Mouse (Mus musculus) gastrocnemius, adult 18-20 months (tissue): Measurements from ENCODE around the gene Ldlrad2. TPM values are rescaled to one million over a fixed set of nuclear protein-coding genes. Genes with fewer than 3 reads are reported as not detected.
A peak's percentile ranks its signal among the peaks of the same experiment; 100 is the strongest.
"Not testable (repeated sequence)": the region's sequence is repeated elsewhere in the genome, so short reads cannot be mapped to it uniquely, and the experiment has no call there.

Source experiments
- DNase-seq: peaks from one replicate; pipeline ENCODE4 v3.0.0; 2021; ENCODE audit warnings: low spot score
- long read RNA-seq, 2 experiments: library from polyadenylated mRNA; stranded (forward); transcript quantifications; one replicate each; pipeline ENCODE4 v2.0.0; 2021
- total RNA-seq, 2 experiments: library from RNA; stranded (reverse); gene quantifications; 2 replicates each; pipeline ENCODE4 v1.2.3; 2021

Ldlrad2 gene
- not detected for total RNA-seq
- long read RNA-seq, experiment 1 = 0 reads
- long read RNA-seq, experiment 2 = 0 reads

DNA sequence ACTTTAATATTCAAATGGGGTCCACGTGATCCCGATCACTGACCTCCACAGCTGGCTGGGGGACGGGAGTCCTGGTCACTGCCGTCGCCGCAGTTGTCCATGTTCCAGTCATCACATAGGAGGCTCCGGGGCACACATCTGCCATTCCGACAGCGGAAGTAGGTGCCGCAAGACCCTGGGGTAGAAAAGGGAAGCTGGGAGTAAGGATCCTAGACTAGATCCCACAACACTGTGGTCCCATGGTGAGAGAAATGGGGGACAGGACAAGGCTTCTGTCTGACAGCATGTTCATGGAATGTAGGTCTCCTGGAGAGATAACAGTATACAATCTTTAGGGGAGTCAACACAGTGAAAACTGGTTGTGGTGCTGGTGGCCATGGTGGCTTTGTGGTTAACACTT, at the start of gene Ldlrad2:
Ldlrad2 (minus strand) TSS at position 101 of the 400 bp plus-strand sequence.
- no peak for DNase-seq

DNA sequence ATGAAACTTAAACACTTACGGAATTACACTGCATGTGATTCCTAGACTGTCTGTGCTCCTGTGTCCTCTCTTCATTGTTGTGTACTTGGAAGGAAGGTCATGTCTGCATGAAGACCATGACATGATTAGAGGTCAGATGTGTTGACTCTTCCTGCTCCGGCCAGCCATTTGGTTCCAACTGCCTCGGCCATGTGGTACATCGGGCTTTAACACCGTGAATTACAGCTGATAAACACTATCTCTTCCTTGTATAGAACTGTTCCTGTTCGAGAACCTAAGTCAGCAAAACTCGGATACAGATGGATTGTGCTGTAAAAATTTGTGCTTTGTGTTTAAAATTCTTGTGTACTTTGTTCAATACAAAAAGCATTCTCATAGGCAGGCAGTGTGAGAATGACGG, 48.5 kb upstream of the Ldlrad2 start:
- DNase-seq = no peak

- DNase-seq = no peak
Measured at GRCm38 (mm10) chr4:137610256-137610655, 35.9 kb upstream of the Ldlrad2 start.

GRCm38 (mm10) chr4:137609702-137610101, 35.3 kb upstream of the Ldlrad2 start:
- no peak for DNase-seq

- DNase-seq = no peak
Measured at GRCm38 (mm10) chr4:137609281-137609680, 34.9 kb upstream of the Ldlrad2 start.

GRCm38 (mm10) chr4:137607023-137607422, 32.7 kb upstream of the Ldlrad2 start:
- no peak for DNase-seq

GRCm38 (mm10) chr4:137603449-137604171, 29.2 kb upstream of the Ldlrad2 start:
- DNase-seq = no peak

DNA sequence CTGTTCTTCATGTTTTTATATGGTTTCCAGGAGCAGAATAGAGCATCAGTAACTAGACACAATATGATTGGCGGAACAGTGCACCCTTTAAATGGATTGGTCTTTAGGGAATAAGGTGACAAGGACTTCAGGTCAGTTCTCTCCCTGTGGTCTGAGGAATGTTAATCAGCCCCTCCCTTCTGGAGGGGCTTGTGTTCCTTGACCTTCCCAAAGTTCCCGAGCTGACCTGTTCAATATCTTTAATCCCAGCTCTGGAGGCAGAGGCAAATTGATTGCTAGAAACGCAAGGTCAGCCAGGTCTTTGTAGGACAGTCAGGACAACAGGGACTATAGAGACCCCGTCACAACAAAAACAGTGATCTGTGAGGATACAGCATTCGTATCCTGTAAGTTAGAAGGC, 24.2 kb upstream of the Ldlrad2 start:
- DNase-seq = no peak

DNA sequence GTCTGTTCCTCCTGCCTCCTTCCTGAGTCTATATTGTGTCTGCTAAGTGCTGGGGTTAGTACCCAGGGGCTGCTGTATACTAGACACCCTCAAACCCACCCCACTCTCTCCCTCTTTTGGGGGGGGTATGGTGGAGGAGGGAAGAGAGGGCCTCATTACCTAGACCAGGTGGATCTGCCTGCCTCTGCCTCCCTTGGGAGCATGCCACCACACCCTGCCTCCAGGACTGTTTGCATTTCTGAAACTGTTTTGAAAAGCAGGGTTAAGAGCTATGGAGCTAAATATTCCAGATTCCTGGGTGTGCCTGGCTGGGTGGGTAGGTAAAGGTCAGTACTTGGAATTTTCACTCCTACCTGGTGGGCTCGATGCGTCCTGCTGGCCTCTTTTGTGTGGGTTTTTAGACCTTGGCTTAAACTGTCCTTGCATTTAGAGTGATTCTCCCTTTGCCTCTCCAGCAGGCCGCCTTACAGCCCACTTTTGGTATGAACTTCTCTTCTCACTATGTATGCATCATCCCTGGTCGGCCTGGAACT, 22.8 kb upstream of the Ldlrad2 start:
- DNase-seq = no peak

- no peak for DNase-seq
Measured at GRCm38 (mm10) chr4:137594496-137595270, 20.3 kb upstream of the Ldlrad2 start.

DNA sequence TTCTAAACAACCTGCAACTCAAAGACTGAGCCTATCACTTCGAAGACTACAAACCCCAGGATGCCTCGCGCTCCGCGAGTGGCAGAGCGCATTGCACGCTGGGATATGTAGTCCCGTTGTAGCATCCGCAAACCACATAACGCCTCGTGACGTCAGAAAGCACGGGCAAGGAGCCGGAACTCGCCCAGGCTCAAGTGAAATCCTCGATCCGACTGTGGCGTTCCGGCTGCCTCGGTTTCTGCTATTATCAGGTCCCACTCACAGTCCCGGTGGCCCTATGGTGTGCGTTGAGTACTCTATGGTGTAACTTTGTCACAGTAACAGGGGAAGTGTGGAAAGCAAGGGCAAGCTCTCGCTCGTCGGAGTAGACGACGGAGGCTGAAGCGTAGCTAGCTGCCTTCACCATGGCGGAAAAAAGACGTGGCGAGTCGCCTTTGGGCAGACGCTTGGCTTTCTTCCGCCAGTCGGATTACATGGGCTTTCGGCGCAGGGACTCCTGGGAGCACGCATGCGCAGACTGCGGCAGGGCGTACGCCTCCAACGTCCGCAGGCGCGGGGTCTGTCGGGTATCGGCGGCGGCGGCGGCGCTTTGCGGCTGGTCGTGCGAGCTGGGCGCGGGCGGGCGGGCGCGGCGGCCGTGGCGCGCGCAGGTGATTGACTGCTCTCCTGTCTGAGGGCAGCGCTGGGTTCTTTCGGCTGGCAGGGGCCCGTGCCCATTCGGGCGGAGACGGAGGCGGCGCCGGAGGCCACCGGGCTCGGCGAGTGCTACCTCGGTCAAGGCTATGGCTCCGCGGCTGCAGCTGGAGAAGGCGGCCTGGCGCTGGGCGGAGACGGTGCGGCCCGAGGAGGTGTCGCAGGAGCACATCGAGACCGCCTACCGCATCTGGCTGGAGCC, 19.5 kb upstream of the Ldlrad2 start, which contains the start of gene Usp48:
Usp48 (plus strand) TSS at position 155 of the 895 bp plus-strand sequence.
- DNase-seq = peak; percentile 98

DNA sequence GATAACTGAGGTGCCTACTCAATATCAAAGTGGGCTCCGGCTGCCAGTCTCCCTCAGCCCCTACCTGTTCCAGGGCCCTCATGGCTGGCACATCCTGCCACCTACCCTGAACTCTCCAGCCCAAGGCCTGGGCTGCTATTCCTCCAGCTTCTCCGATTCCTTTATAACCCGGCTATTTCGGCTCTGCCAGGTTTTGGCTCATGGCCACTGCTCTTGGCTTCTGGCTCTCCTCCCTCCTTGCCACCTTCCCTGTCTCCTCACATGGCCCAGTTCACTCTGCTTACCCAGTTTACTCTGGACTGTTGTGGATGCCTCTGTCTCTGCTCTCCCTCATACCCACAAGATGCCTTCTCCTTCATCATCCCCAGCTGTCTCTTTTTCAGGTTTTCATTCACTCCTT, 16.6 kb upstream of the Ldlrad2 start:
- DNase-seq = peak; percentile 70

GRCm38 (mm10) chr4:137589586-137589985, 15.2 kb upstream of the Ldlrad2 start:
- DNase-seq = no peak

DNA sequence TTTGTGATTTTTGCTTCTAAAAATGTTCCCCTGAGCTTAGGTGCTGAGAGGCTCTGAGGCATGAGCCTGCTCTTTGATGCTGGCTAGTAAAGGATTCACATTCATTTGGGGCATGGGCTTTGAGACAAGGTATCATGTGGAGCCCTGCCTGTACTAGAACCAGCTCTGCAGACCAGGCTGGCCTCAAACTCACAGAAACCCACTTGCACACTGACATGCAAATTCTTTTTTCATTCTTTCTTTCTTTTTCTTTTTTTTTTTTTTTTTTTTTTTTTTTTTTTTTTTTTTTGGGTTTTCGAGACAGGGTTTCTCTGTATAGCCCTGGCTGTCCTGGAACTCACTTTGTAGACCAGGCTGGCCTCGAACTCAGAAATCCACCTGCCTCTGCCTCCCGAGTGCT, 14.7 kb upstream of the Ldlrad2 start:
- not testable (repeated sequence) for DNase-seq

GRCm38 (mm10) chr4:137581815-137582214, 7.4 kb upstream of the Ldlrad2 start:
- no peak for DNase-seq

DNA sequence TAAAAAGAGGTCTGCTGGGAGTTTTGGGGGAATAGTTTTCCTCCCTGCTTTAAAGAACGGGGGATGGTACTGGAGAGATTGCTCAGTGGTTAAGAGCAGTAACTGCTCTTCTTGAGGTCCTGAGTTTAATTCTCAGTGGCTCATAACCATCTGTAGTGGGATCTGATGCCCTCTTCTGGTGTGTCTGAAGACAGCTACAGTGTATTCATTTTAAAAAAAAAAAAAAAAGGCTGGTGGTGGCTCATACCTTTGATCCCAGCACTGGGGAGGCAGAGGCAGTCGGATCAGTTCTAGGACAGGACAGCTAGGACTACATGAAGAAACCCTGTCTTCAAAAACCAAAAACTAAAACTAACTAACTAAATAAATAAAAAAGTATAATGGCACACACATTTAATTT, 5.9 kb upstream of the Ldlrad2 start:
- DNase-seq = no peak

- DNase-seq = no peak
Measured at GRCm38 (mm10) chr4:137579789-137580188, 5.4 kb upstream of the Ldlrad2 start.

GRCm38 (mm10) chr4:137578181-137578845, 3.9 kb upstream of the Ldlrad2 start:
- peak; percentile 47 for DNase-seq

DNA sequence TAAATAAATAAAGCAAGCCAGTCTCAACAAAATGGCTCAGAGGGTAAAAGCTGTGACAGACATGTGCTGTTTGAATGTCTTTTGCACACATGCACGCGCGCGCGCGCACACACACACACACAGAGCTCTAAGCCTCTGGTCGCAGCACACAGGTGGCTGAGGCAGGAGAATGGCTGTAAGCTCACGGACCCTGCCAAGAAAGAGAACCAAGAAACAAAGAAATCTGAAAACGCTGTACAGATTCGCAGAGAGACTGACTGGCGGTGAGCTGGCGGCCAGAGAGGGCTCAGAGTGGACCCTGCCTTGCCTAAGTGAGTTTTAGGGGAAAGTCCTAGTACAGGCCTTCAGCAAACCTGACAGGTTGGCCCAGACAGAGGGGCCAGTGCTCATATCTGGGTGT, 3.1 kb upstream of the Ldlrad2 start:
- no peak for DNase-seq

- DNase-seq = no peak
Measured at GRCm38 (mm10) chr4:137569873-137570272, 4.5 kb downstream of the Ldlrad2 start.

GRCm38 (mm10) chr4:137556673-137557210, 17.6 kb downstream of the Ldlrad2 start:
- DNase-seq = no peak
